Mouse (Mus musculus): ENCODE measurements at regions not wholly inside any gene's neighbourhood (a gene's known extent, or its start where the extent isn't known, plus 50 kb on each side); places are given as distances from the start of the nearest gene placed in this dataset.

- no peak for TF ChIP-seq EP300 (IDR thresholded peaks at IDR 0.05; ENCODE audit: insufficient read depth, low read depth, low read length)
- TF ChIP-seq CTCF (IDR thresholded peaks at IDR 0.05; ENCODE audit: low read depth, low read length) = no peak
- TF ChIP-seq POLR2A (IDR thresholded peaks at IDR 0.05; ENCODE audit: insufficient read depth, low read length) = no peak
Measured at GRCm38 (mm10) chr4:89941308-89941707, 262.1 kb downstream of the Dmrta1 start.
